Mouse (Mus musculus): ENCODE measurements around the gene 4921517D22Rik. TPM values are rescaled to one million over a fixed set of nuclear protein-coding genes. Genes with fewer than 3 reads are reported as not detected.
A peak's percentile ranks its signal among the peaks of the same experiment; 100 is the strongest.
"Not testable (repeated sequence)": the region's sequence is repeated elsewhere in the genome, so short reads cannot be mapped to it uniquely, and the experiment has no call there.

The 4921517D22Rik gene
- polyA plus RNA-seq (2012; rRNA removed), result not detected in 2 replicates

DNA sequence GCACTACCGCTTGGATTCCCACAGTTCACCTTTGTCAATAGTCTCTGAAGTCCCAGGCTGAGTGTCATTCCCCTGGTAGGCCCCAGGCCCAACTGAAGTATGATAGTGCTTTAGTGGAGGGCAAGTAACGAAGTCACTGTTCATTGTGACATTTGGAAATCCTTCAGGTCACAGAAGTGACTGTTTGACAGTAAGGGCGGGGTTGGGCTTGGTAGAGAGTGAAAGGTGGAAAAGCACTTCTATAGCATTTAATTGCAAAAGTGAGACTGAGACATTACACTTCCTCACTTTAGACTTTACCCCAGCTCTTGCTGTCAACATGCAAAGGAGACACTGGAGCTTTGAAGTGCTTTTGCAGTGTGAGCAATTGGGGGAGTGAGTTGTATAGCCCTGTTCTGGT is at the start of gene 4921517D22Rik:
TSS of gene 4921517D22Rik (minus strand) at position 101 of the 400 bp plus-strand sequence.
- no peak for DNase-seq (ENCODE audit: low read depth, low spot score)
- WGBS, result 62% methylated on average over 3 of the region's 3 CpGs

- 66% methylated on average over 10 of the region's 10 CpGs for WGBS
- DNase-seq (ENCODE audit: low read depth, low spot score), result no peak
These were observed 47.8 kb upstream of the 4921517D22Rik start for GRCm38 (mm10) chr13:59741697-59742096.

DNA sequence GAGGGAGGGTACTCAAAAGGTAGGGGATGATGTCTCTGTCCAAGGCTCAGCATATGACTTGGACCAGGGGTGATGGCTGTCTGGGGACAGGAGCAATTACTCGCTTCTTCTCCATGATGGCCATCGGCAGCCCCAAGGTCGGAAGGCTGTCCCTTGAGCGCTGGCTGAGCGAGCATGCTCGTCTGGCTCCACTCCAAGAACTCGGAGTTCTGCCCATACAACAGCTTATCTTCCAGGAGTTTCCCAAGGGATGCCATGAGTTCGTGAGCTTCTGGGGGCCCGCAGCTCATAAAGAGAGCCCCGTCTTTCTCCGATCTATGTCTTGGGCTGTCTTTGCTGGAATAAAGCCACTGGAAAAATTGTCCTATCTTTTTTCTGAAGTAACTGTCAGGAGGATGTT is 47.2 kb upstream of the 4921517D22Rik start:
- no peak for DNase-seq (ENCODE audit: low read depth, low spot score)
- WGBS, result 76% methylated on average over 11 of the region's 11 CpGs

DNA sequence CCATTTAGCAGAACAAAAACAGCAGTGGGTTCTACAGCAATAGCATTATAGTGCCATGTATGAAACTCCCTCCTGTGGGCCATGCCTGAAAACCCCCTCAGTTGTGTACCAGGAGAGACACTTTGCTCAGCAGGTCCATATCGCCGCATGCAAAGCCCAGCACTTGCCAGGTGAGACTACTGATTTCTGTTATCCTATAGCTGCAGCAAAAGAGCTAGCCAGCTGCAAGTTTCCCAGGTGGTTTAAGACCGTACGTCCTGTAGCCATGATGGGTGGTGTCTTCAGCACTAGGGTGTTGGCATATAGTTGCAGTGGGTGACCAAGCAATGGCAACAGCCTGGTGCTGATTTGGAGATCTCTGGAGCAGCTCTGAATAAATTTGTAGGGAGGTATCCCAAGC is 45.5 kb upstream of the 4921517D22Rik start:
- 79% methylated on average over 4 of the region's 4 CpGs for WGBS
- no peak for DNase-seq (ENCODE audit: low read depth, low spot score)

- DNase-seq (ENCODE audit: low read depth, low spot score), result no peak
- WGBS, result 90% methylated on average over 2 of the region's 2 CpGs
These were observed 44.5 kb upstream of the 4921517D22Rik start for GRCm38 (mm10) chr13:59738455-59738854.

DNA sequence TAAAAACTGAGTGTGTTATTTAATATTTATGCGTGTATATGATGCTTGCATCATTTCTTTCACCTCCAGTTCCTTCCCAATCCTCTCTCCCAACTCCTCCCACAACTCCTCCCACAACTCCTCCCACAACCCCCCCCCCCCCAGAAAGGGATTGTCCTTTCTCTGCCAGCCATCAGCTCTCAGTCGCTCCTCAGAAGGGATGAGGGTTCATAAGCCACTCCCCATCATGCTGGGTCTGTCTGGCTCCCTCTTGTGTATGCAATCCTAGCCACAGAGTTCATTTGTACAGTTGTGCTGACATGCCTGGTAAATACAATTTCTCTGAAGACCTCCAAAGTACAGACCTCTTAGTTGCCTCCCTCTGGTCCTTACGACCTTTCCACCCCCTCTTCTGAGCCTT is 41.3 kb upstream of the 4921517D22Rik start:
- no peak for DNase-seq (ENCODE audit: low read depth, low spot score)
- WGBS, result 21% methylated on average over 3 of the region's 3 CpGs

- 14% methylated on average over 6 of the region's 6 CpGs for WGBS
- not testable (repeated sequence) for DNase-seq (ENCODE audit: low read depth, low spot score)
These were observed 40.4 kb upstream of the 4921517D22Rik start for GRCm38 (mm10) chr13:59734347-59734746.

DNA sequence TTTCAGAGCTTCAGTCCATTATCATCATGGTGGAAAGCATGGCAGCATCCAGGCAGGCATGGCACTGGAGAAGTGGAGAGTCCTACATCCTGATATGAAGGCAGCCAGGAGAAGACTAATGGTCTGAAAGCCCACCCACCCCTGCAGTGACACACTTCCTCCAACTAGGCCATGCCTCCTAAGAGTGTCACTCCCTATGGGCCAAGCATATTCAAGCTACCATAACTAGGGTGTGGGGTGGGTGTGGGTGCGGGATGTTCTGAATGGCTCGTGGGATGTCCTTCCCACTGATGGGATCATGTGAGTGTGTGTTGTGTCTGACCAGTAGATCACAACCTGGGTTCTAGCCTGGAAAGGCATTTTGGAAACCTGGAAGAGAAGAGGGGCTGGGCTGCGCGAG is 40.0 kb upstream of the 4921517D22Rik start:
- WGBS, result 30% methylated on average over 4 of the region's 4 CpGs

DNA sequence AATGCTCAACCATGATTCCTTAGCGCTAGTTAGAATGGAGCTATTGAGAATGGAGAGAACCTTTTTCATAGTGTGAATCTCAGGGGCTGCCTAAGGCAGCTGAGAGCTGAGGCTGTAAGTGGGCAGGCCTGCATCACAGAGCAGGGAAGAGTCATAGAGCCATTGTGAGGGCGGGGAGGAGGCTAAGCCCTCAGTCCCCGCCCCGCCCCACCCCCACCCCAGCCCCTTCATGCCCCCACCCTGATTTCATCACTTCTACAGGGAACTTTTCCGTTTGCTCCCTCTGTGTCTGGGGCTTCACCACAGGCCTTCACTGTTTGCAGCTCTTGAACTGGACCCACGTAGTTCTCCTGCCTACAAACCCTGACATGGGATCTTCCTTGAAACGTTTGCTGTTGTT is 37.7 kb upstream of the 4921517D22Rik start, which contains the start of gene Spata31d1d:
TSS of gene Spata31d1d (minus strand) at position 101 of the 400 bp plus-strand sequence.
- 54% methylated on average over 7 of the region's 7 CpGs for WGBS
- no peak for DNase-seq (ENCODE audit: low read depth, low spot score)

More for the DNA sequence above, 40.0 kb upstream of the 4921517D22Rik start:
- no peak for DNase-seq (ENCODE audit: low read depth, low spot score)

- WGBS, result 12% methylated on average over 7 of the region's 7 CpGs
These were observed 34.6 kb upstream of the 4921517D22Rik start for GRCm38 (mm10) chr13:59728378-59729093.

GRCm38 (mm10) chr13:59726139-59726867 is 32.4 kb upstream of the 4921517D22Rik start:
- WGBS, result 47% methylated on average over 29 of the region's 29 CpGs
- no peak for DNase-seq (ENCODE audit: low read depth, low spot score)

More at GRCm38 (mm10) chr13:59728378-59729093, 34.6 kb upstream of the 4921517D22Rik start:
- DNase-seq (ENCODE audit: low read depth, low spot score), result peak; percentile 67

DNA sequence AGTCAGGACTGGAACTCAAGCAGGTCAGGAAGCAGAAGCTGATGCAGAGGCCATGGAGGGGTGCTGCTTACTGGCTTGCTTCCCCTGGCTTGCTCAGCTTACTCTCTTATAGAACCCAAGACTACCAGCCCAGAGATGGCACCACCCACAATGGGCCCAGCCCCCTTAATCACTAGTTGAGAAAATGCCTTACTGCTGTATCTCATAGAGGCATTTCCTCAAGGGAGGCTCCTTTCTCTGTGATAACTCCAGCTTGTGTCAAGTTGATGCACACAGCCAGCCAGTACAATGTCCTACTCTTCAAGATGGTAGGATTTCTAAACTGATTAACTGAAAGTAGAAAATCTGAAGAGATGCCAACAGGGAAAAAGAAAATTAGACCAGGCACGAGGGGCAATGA is 28.2 kb upstream of the 4921517D22Rik start:
- WGBS, result 79% methylated on average over 1 of the region's 1 CpGs
- not testable (repeated sequence) for DNase-seq (ENCODE audit: low read depth, low spot score)

GRCm38 (mm10) chr13:59719475-59719874 is 25.6 kb upstream of the 4921517D22Rik start:
- DNase-seq (ENCODE audit: low read depth, low spot score), result no peak
- WGBS, result 79% methylated on average over 1 of the region's 1 CpGs

DNA sequence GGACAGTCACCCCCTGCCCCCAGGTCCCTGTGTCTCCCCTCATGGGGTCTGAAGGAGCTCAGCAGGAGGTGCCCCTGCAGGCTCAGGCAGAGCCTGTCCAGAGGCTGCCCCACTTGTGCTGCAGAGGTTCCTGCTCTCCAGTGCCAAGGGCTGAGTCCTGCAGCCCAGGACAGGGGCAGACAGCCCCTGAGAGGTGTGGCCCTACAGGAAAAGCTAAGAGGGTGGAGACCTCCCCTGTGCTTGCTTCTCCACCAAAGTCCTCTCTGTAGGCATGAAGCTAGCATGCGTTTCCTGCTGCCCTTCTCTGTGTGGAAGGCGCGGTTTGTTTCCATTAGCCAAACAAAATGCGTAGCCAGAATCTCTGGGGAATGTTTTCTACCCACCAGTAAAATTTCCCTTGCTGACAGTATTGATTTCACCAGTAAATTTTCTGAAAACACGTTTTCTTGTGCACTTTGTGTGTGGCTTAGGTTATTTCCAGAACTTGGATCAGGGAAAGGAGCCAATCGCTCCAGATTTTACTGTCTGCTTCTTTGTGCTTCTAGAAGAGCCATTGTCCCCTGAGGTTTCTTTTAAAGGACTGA is 25.0 kb upstream of the 4921517D22Rik start:
- 19% methylated on average over 6 of the region's 6 CpGs for WGBS
- DNase-seq (ENCODE audit: low read depth, low spot score), result peak; percentile 10

DNA sequence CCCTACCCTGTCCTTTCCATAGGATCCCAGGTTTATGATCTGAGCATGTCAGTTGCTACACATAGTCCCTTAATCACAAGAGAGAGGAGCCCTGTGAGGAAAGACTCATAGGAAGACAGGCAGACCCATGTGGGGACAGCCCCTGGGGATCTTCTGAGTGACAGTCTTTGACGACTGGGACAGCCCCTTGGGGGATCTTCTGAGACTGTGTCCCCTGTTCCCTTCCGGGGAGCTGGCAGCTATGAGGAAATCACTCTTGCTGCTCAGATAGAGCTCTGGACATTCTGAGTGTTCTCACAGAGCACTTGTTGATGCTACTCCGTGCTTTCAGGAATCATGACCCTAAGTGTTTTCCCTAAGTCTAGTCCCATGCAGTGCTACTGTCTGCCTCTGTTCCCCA is 19.8 kb upstream of the 4921517D22Rik start:
- no peak for DNase-seq (ENCODE audit: low read depth, low spot score)
- WGBS, result 56% methylated on average over 3 of the region's 3 CpGs

DNA sequence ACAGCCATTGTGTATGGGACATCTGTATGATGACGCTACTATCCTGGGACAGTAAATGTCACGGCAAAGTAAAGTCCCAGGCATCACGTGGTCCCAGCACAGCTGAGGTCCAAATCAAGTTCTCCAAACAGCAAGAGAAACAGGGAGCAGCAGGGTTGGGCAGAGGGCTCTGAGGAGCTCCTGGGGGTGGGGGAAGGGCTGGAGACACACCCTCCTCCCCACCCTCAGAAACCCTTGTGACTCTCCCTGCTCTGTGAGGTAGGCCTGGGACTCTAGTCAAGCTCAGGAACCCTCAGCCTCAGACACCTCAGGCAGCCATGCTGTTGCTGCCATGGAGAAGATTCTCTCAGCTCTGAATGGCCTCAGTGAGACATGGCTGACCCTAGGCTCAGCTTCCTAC is 18.1 kb upstream of the 4921517D22Rik start, which contains the start of gene Spata31d1b:
TSS of gene Spata31d1b (plus strand) at position 301 of the 400 bp plus-strand sequence.
- 60% methylated on average over 3 of the region's 3 CpGs for WGBS
- not testable (repeated sequence) for DNase-seq (ENCODE audit: low read depth, low spot score)

GRCm38 (mm10) chr13:59710230-59710629 is 16.3 kb upstream of the 4921517D22Rik start, which contains the start of gene Spata31d1a:
Gene Spata31d1a (minus strand): TSS chr13:59710330.
- DNase-seq (ENCODE audit: low read depth, low spot score), result no peak
- WGBS, result 88% methylated on average over 15 of the region's 15 CpGs

DNA sequence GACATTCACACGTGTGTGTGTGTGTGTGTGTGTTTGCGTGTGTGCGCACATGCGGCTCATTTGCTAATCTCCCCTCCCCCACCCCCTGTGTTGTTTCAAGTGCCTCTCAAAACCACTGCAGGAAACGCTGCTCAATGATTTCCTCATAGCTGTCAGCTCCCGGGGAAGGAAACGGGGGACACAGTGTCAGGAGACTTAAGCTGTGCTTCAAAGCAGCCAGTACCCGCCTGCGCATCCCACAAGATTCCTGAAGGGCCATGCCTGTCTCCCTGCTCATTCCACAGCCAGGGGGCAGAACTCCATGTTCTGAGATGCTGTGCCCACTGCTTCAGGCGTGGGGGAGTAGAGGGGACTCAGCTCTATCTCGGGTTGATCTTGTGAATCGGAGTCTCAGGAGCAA is 10.7 kb upstream of the 4921517D22Rik start:
- WGBS, result 58% methylated on average over 12 of the region's 12 CpGs
- DNase-seq (ENCODE audit: low read depth, low spot score), result no peak

DNA sequence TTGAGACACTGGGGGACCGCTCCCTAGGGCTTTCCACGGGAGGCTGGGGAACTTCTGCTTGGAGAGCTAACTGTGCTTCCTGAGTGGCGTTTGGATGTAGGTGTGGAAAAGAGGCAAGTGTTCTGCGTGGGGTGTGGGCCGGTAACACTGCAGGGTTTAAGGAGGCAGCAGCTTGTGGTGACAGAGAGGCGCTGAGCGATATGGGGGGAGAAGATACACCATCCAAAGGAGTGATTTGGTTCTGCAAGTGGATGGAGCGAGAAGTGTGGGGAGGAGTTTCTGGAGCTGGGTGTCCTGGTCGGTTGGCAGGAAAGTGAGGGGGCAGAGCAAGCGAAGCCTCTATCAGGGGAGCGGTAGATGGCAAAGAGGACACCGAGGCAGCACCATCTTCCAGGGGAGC is 9.6 kb upstream of the 4921517D22Rik start:
- WGBS, result 85% methylated on average over 12 of the region's 12 CpGs
- no peak for DNase-seq (ENCODE audit: low read depth, low spot score)

DNA sequence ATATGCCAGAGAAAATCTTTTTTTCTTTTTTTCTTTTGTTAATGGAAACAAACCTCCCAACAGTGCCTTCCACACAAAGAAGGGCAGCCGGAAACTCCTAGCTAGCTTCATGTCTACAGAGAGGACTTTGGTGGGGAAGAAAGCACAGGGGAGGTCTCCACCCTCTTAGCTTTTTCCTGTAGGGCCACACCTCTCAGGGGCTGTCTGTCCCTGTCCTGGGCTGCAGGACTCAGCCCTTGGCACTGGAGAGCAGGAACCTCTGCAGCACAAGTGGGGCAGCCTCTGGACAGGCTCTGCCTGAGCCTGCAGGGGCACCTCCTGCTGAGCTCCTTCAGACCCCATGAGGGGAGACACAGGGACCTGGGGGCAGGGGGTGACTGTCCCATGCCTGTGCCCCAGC is 6.2 kb upstream of the 4921517D22Rik start:
- DNase-seq (ENCODE audit: low read depth, low spot score), result not testable (repeated sequence)
- WGBS, result 62% methylated on average over 1 of the region's 1 CpGs

Measured in large intestine, adult 2 months (tissue).